Mouse (Mus musculus) heart, adult 9 months (tissue): ENCODE data around the gene Dbnl.
"Not testable (repeated sequence)": the region's sequence is repeated elsewhere in the genome, so short reads cannot be mapped to it uniquely, and the experiment has no call there.

ENCODE experiments used
- DNase-seq, 2 experiments: peaks; one replicate each; pipeline ENCODE4 v3.0.0; 2022; ENCODE audit warnings: low spot score in 2 of 2

Dbnl gene

GRCm38 (mm10) chr11:5795706-5796105, 7.4 kb downstream of the Dbnl start:
- DNase-seq = peak; percentile 60 to 62

GRCm38 (mm10) chr11:5796939-5797338, 8.7 kb downstream of the Dbnl start:
- no peak for DNase-seq

DNA sequence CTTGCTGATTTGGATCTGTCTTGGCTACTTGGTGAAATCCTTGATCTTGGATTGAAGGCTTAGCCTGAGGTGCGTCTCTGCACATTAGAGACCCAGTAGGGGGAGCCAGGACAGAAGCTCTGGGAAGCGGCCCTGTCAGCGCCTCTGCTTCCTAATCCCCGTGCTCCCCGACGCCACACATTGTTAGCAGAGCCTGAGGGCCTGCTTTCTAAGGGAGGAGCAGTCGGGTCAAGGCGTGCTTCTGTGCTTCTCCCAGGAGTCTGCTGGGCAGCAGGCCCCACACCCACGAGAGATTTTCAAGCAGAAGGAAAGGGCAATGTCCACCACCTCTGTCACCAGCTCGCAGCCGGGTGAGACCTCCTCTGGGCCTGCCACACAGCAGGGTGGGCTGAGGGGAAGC, 9.1 kb downstream of the Dbnl start:
- no peak for DNase-seq

GRCm38 (mm10) chr11:5797928-5798327, 9.6 kb downstream of the Dbnl start:
- DNase-seq = no peak

DNA sequence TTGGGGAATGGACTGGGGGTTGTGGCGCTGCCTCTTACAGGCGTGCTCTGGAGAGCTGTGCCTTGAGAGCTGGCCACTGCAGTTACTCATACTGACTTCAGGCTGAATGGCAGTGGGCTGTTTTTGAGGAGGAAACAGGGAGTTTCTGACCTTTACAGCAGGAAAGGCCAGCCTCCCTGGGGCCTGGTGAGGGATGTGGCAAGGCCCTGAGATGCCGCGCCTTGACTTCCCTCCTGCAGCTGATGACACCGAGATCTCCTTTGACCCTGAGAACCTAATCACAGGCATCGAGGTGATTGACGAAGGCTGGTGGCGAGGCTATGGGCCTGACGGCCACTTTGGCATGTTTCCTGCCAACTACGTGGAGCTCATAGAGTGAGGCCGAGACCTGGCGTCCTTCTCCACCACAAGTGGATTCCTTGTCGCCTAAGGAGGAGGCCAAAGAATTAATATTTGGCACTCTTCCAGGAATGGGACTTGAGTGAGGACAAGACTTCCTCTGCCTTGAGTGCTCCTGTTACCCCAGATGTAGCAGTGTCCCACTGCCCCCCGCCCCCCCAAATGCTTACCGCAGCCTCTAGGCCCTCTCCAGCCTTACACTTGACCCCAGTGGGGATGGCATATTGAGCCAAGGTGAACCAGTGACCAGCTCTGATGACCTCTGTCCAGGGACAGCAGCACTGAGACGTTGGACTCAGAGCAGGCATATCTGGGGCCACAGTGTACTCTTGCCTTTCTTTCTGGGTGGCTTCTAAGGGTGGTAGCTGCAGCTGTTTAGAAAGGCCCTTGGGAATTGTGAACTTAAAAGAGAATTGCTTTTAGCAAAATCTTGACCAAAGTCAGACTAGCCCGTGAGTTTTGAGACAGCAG, 11.6 kb downstream of the Dbnl start:
- no peak for DNase-seq

DNA sequence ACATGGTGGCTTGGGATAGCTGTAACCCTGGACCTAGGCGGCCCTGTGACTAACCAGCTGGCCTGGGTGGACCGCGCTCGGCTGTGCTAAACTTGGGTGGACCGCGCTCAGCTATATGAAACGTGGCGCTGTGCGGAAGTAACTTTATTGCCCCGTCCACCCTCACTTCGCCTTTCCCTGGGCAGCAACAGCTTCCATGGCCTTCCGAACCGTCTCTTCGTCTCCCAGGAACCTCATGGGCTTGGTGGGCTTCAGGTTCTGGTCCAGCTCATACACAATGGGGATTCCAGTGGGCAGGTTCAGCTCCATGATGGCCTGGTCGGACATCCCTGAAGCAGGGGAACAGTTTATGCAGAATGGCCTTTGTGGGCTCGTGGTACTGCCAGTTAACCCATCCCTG, 13.2 kb downstream of the Dbnl start:
- no peak for DNase-seq

DNA sequence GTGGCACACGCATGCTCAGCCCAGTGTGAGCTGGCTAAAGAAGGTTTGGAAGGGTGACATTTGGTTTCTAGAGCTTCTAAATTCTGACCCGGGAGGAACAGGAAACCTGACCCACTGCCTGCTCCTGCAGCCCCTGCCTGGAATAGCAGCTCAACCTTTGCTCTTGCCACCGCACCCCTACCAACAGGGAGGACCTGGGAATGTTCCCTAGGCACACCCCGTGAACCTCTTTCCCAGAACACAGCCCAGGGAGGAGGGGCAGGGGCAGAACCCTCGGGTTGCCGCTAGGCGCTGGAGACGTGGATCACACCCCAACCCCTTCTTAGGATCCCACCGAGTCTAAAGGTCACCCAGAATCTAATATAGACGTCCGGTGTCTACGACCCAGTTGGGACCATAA, 13.7 kb downstream of the Dbnl start:
- no peak for DNase-seq

DNA sequence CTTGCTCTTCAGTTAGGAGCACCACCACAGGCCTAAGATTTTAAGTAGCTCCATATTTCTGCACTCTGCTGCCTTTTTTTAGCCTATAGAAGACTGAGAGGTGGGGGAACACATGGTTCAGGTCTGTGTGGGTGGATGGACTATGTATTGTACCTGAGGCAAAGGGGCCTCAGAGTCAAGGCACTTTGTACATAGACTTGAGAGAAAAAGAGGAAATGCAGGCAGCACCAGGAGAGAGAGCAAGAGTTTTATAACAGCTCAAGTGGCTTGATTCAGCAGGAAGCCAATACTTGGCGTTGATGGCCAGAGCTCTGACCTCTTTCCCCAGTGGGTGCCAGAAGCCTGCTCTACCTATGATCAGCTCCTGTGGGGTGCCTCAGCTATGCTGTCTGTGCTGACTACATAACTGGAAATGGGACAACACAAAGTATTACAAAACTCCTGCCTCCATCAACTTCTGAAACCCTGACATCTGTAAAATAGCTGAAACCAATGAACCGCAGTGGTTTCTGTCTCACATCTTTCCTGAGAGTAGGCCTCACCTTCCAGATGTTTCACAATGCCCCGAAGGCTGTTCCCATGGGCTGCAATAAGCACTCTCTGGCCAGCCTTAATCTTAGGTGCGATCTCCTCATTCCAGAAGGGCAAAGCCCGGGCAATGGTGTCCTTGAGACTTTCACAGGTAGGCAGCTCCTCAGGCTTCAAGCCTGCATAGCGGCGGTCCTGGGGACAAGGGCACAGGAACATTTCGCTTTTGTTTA, 14.3 kb downstream of the Dbnl start:
- DNase-seq = no peak

GRCm38 (mm10) chr11:5803551-5803981, 15.3 kb downstream of the Dbnl start, which contains the start of gene Pgam2:
Gene Pgam2, minus strand, starts transcription at chr11:5803733.
- DNase-seq = peak; percentile 78 to 84

- DNase-seq = no peak
These were observed 15.9 kb downstream of the Dbnl start for GRCm38 (mm10) chr11:5804174-5804573.

DNA sequence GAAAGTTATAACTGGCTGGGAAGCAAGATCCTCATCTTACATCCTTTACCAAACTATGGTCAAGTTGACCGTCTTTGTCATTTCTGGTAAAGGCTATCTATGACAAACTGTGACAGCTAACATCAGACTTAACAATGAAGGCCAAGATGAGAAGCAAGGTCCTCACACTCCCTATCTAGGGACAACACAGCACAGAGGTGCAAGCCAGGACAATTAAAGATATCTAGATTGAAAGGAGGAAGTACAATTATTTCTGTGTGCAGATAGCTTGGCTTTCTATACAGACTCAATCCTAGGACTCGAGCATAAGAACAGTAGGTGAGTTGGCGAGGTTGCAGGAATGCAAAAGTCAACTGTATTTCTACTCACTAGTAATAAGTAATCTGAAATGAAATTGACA, 17.4 kb downstream of the Dbnl start:
- no peak for DNase-seq

GRCm38 (mm10) chr11:5807956-5808355, 19.7 kb downstream of the Dbnl start:
- no peak for DNase-seq

- not testable (repeated sequence) for DNase-seq
These were observed 21.2 kb downstream of the Dbnl start for GRCm38 (mm10) chr11:5809487-5809886.

- no peak for DNase-seq
These were observed 25.1 kb downstream of the Dbnl start for GRCm38 (mm10) chr11:5813381-5813780.

GRCm38 (mm10) chr11:5819223-5819622, 30.9 kb downstream of the Dbnl start:
- DNase-seq = no peak

DNA sequence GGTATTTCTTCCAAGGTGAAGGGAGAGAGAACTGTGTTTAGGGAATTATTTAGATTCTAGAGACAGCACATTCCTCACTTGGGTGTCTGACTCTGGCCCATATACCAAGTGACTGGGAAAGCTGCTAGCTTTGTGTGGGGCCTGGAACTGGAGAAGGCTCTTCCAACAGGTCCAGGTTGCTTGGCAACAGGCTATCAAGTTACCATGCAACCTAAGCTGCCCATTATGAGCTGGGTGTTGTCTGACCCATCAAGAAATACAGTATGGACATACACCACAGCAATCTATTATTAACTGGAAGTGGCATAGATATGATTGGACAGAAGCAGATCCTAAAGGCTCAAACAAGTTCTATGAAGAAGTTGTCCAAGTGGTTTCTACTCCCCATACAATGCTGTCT, 37.1 kb downstream of the Dbnl start:
- DNase-seq = no peak

DNA sequence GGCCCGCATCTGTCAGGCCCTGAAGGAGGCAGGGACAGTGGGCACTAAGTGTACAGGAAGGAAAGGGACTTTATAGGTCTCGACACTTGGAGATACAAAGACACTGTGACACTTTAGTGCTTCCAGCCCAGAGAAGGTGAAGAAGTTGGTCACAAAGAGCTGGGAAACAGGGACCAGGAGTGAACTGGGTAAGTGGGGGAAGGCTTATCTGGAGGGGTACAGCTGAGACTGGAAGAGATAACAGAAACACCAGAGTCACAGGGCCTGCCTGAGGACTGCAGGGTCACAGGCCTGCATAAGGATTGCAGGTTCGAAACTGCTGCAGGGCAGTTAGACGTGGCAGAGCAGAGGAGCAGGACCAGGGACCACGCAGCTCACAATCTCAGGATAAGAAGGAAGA, 39.6 kb downstream of the Dbnl start:
- no peak for DNase-seq

GRCm38 (mm10) chr11:5828509-5829191, 40.4 kb downstream of the Dbnl start:
- DNase-seq = no peak

GRCm38 (mm10) chr11:5829327-5829726, 41.0 kb downstream of the Dbnl start:
- DNase-seq = no peak

GRCm38 (mm10) chr11:5834506-5834905, 46.2 kb downstream of the Dbnl start:
- no peak for DNase-seq

DNA sequence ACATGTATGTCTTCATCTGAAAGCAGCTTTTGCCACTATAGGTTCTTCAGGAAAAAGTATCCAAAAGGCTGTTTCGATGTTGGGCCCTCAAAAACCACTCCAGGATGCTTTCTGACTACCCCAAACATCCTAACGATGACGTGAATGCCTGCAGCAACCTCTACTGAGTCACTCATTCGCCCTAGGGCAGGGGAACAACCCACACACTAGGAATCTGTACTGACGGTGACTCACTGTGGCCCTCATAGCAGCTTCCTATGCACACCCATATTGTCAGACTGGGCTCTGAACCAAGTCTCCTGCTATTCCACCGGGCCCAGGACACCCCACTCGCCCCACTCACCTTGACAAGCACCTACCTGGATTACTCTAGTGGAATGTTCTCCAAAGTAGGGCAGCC, 46.8 kb downstream of the Dbnl start:
- DNase-seq = no peak

- no peak for DNase-seq
These were observed 47.8 kb downstream of the Dbnl start for GRCm38 (mm10) chr11:5836126-5836525.
